Comparison of ENCODE assay signal across 22 mouse cellular contexts in genomic region chr10:4085363-4086141, GRCm38 (mm10).
DNase-seq lines count a peak whose midpoint lies in the region; ATAC-seq lines count a peak whose summit lies in the region.
"Had no signal": no experiment of that assay in that cellular context is flagged by ENCODE, and none has a peak within 500 bp of the region (broad histone marks: within the 10 kb centered on the region; RNA-seq: fewer than 3 reads in every experiment).

No protein-coding gene starts in this region.

- H3K4me1 ChIP-seq in forebrain, embryonic 11.5 days (replicated peaks; ENCODE audit: control insufficient read depth, insufficient read depth, low read length) = no peaks in the 10 kb centered on the region; the same call in 1 of the 2 replicates
- H3K4me1 ChIP-seq in forebrain, embryonic 13.5 days = peaks cover 5% of the 10 kb centered on the region; the same call in 1 of the 2 replicates
- peaks cover 22% of the 10 kb centered on the region for H3K4me1 ChIP-seq in midbrain, embryonic 10.5 days
- no peaks in the 10 kb centered on the region for H3K4me1 ChIP-seq in midbrain, embryonic 16.5 days (ENCODE audit: control insufficient read depth, insufficient read depth, low read length)
- peaks cover 6% of the 10 kb centered on the region; the same call in 1 of the 2 replicates for H3K4me1 ChIP-seq in intestine, embryonic 16.5 days (ENCODE audit: control insufficient read depth, insufficient read depth, low read length)
- H3K4me1 ChIP-seq: embryonic facial prominence, embryonic 12.5 days had no signal

- no peaks in the 10 kb centered on the region for H3K27me3 ChIP-seq in forebrain, embryonic 11.5 days (ENCODE audit: control insufficient read depth, insufficient read depth, low read length)
- no peaks in the 10 kb centered on the region for H3K27me3 ChIP-seq in forebrain, embryonic 13.5 days
- no peaks in the 10 kb centered on the region for H3K27me3 ChIP-seq in midbrain, embryonic 10.5 days (ENCODE audit: low read depth, poor library complexity, severe bottlenecking)
- no peaks in the 10 kb centered on the region for H3K27me3 ChIP-seq in midbrain, embryonic 16.5 days (ENCODE audit: control insufficient read depth, insufficient read depth, low read depth, low read length)
- H3K27me3 ChIP-seq in intestine, embryonic 16.5 days (replicated peaks; ENCODE audit: control insufficient read depth, insufficient read depth, low read length) = no peaks in the 10 kb centered on the region
- H3K27me3 ChIP-seq: embryonic facial prominence, embryonic 12.5 days; forebrain, embryonic 12.5 days; Patski had no signal

- no peaks in the 10 kb centered on the region for H3K9me3 ChIP-seq in forebrain, embryonic 11.5 days (ENCODE audit: control insufficient read depth, low read length)
- no peaks in the 10 kb centered on the region for H3K9me3 ChIP-seq in forebrain, embryonic 13.5 days (replicated peaks)
- H3K9me3 ChIP-seq in midbrain, embryonic 10.5 days (replicated peaks) = no peaks in the 10 kb centered on the region
- H3K9me3 ChIP-seq in midbrain, embryonic 16.5 days (replicated peaks; ENCODE audit: control insufficient read depth, low read length, poor library complexity, severe bottlenecking) = no peaks in the 10 kb centered on the region
- H3K9me3 ChIP-seq in intestine, embryonic 16.5 days (ENCODE audit: control insufficient read depth, low read length) = no peaks in the 10 kb centered on the region
- H3K9me3 ChIP-seq: embryonic facial prominence, embryonic 12.5 days; forebrain, embryonic 12.5 days had no signal

- no peak overlapping the region for H3K4me2 ChIP-seq in forebrain, embryonic 11.5 days (ENCODE audit: low read depth, low read length, severe bottlenecking)
- no peak overlapping the region for H3K4me2 ChIP-seq in forebrain, embryonic 13.5 days
- H3K4me2 ChIP-seq in midbrain, embryonic 16.5 days (ENCODE audit: low read length) = no peak overlapping the region
- no peak overlapping the region for H3K4me2 ChIP-seq in intestine, embryonic 16.5 days (ENCODE audit: low read depth, low read length)
- H3K4me2 ChIP-seq: embryonic facial prominence, embryonic 12.5 days; forebrain, embryonic 12.5 days; hindbrain, embryonic 14.5 days had no signal

- H3K36me3 ChIP-seq in forebrain, embryonic 11.5 days (ENCODE audit: control insufficient read depth, insufficient read depth, low read length) = no peaks in the 10 kb centered on the region; the same call in 1 of the 2 replicates
- H3K36me3 ChIP-seq in forebrain, embryonic 13.5 days (ENCODE audit: poor library complexity, severe bottlenecking) = no peaks in the 10 kb centered on the region
- peaks cover 28% of the 10 kb centered on the region; the same call in 1 of the 2 replicates for H3K36me3 ChIP-seq in midbrain, embryonic 10.5 days
- H3K36me3 ChIP-seq in midbrain, embryonic 16.5 days (ENCODE audit: control insufficient read depth, insufficient read depth, low read length) = no peaks in the 10 kb centered on the region
- H3K36me3 ChIP-seq in intestine, embryonic 16.5 days (ENCODE audit: control insufficient read depth, insufficient read depth, low read length) = peaks cover 3% of the 10 kb centered on the region; the same call in 1 of the 2 replicates
- H3K36me3 ChIP-seq: embryonic facial prominence, embryonic 12.5 days; forebrain, embryonic 12.5 days had no signal

- 53% methylated on average over 7 of the region's 7 CpGs for WGBS in forebrain, embryonic 11.5 days
- 57% methylated on average over 7 of the region's 7 CpGs for WGBS in forebrain, embryonic 13.5 days
- WGBS in midbrain, embryonic 10.5 days = 50% methylated on average over 7 of the region's 7 CpGs
- whole genome bisulfite sequencing in midbrain, embryonic 16.5 days = 36% methylated on average over 7 of the region's 7 CpGs
- WGBS in intestine, embryonic 16.5 days = 48% methylated on average over 7 of the region's 7 CpGs

- peak; percentile 40 for DNase-seq in forebrain, embryonic 11.5 days (ENCODE audit: low spot score)
- no peak for DNase-seq in midbrain, embryonic 10.5 days (ENCODE audit: low spot score)
- peak; percentile 20 for DNase-seq in ES-CJ7 (ENCODE audit: low read depth, low spot score)
- no peak for DNase-seq in cerebellum, postnatal 25 days
- no peak for DNase-seq in layer of hippocampus, adult 9-11 months
- DNase-seq: adrenal gland, adult 8-10 months; adrenal gland, postnatal 36 days; B cell, adult 2 months; cerebellum, adult 2 months; cerebellum, postnatal 14 days; forebrain, postnatal 0 days; gastrocnemius, postnatal 14 days; heart, postnatal 10 days; heart, postnatal 4 days had no signal

- H3K4me3 ChIP-seq in forebrain, embryonic 11.5 days (ENCODE audit: low read depth, low read length) = no peak overlapping the region
- no peak overlapping the region for H3K4me3 ChIP-seq in forebrain, embryonic 13.5 days
- H3K4me3 ChIP-seq in midbrain, embryonic 10.5 days = no peak overlapping the region
- no peak overlapping the region for H3K4me3 ChIP-seq in midbrain, embryonic 16.5 days (ENCODE audit: low read depth, low read length)
- no peak overlapping the region for H3K4me3 ChIP-seq in intestine, embryonic 16.5 days (ENCODE audit: low read length)
- H3K4me3 ChIP-seq: embryonic facial prominence, embryonic 12.5 days; forebrain, embryonic 12.5 days had no signal

- no peak overlapping the region for H3K27ac ChIP-seq in forebrain, embryonic 11.5 days (ENCODE audit: low read depth, low read length)
- H3K27ac ChIP-seq in forebrain, embryonic 13.5 days = no peak overlapping the region
- H3K27ac ChIP-seq in midbrain, embryonic 10.5 days (replicated peaks) = 0 out of 2 replicates have a peak overlapping the region, but pooled peaks have one; percentile 9
- no peak overlapping the region for H3K27ac ChIP-seq in midbrain, embryonic 16.5 days (ENCODE audit: low read length)
- H3K27ac ChIP-seq in intestine, embryonic 16.5 days (ENCODE audit: low read length) = no peak overlapping the region
- H3K27ac ChIP-seq: embryonic facial prominence, embryonic 12.5 days; forebrain, embryonic 12.5 days; hindbrain, embryonic 14.5 days had no signal

- H3K9ac ChIP-seq in forebrain, embryonic 11.5 days (ENCODE audit: low read length) = no peak overlapping the region
- H3K9ac ChIP-seq in forebrain, embryonic 13.5 days = no peak overlapping the region
- no peak overlapping the region for H3K9ac ChIP-seq in midbrain, embryonic 16.5 days (ENCODE audit: low read depth, low read length)
- H3K9ac ChIP-seq in intestine, embryonic 16.5 days (ENCODE audit: low read depth, low read length) = no peak overlapping the region
- H3K9ac ChIP-seq: embryonic facial prominence, embryonic 12.5 days; forebrain, embryonic 12.5 days; forebrain, postnatal 0 days; hindbrain, embryonic 14.5 days had no signal

- ATAC-seq in forebrain, embryonic 11.5 days (replicated peaks; ENCODE audit: low FRiP score) = no peak
- ATAC-seq in forebrain, embryonic 13.5 days = no peak
- ATAC-seq in midbrain, embryonic 16.5 days = no peak
- ATAC-seq in intestine, embryonic 16.5 days = peak; percentile 67
- ATAC-seq: CD4-positive, CD25-positive, alpha-beta regulatory T cell, adult 4 months; forebrain, postnatal 0 days; Patski had no signal

Comparison
In these comparisons a context has a peak if more than half of its experiments do, and no peak if none do; other contexts are left out.
1. DNase-seq: peak in forebrain, embryonic 11.5 days (single experiment) and ES-CJ7 (single experiment); none in midbrain, embryonic 10.5 days (single experiment), cerebellum, postnatal 25 days (0 of 2) and layer of hippocampus, adult 9-11 months (single experiment).